Comparison of ENCODE assay signal across 11 mouse cellular contexts in genomic region chr13:4610902-4611301, GRCm38 (mm10). TPM values are rescaled to one million over a fixed set of nuclear protein-coding genes. Genes with fewer than 3 reads are reported as not detected.
DNase-seq lines count a peak whose midpoint lies in the region; ATAC-seq and TF ChIP-seq lines count a peak whose summit lies in the region.
"Had no signal": no experiment of that assay in that cellular context is flagged by ENCODE, and none has a peak within 500 bp of the region (broad histone marks: within the 10 kb centered on the region; RNA-seq: fewer than 3 reads in every experiment).

No protein-coding gene starts in this region.

- no peak overlapping the region for H3K4me3 ChIP-seq in E14TG2a.4 (replicated peaks; ENCODE audit: low read length)
- H3K4me3 ChIP-seq: erythroblast, embryonic 14.5 days; midbrain, embryonic 15.5 days had no signal

- DNase-seq in cerebellum, adult 9-10 months = peak; percentile 35
- DNase-seq in cerebellum, adult 8-10 months = no peak
- DNase-seq in layer of hippocampus, adult 9-10 months (ENCODE audit: low spot score) = peak; percentile 15
- DNase-seq in layer of hippocampus, postnatal 36 days = no peak
- no peak for DNase-seq in urinary bladder, postnatal 14 days (ENCODE audit: low spot score)
- no peak for DNase-seq in gastrocnemius, adult 8-10 months (ENCODE audit: low spot score in 2 of 2)

- H3K36me3 ChIP-seq in E14TG2a.4 (ENCODE audit: insufficient read depth, low read length) = no peaks in the 10 kb centered on the region
- H3K36me3 ChIP-seq: midbrain, embryonic 15.5 days had no signal

- H3K9me3 ChIP-seq in E14TG2a.4 (ENCODE audit: low read length) = no peaks in the 10 kb centered on the region
- H3K9me3 ChIP-seq: midbrain, embryonic 15.5 days had no signal

- ATAC-seq in granulocyte monocyte progenitor cell, adult 5-6 weeks (replicated peaks; ENCODE audit: poor library complexity, severe bottlenecking) = 0 out of 2 replicates have a peak, but pooled peaks have one; percentile 31
- ATAC-seq: midbrain, embryonic 15.5 days had no signal

- H3K4me1 ChIP-seq in E14TG2a.4 (replicated peaks; ENCODE audit: low read depth, low read length) = peaks cover 5% of the 10 kb centered on the region
- H3K4me1 ChIP-seq: midbrain, embryonic 15.5 days had no signal

- TF ChIP-seq CTCF in E14TG2a.4 (conservative IDR thresholded peaks at IDR 0.05; ENCODE audit: low read length) = peak; percentile 9; the same call in 1 of the 2 replicates

- no peaks in the 10 kb centered on the region for H3K27me3 ChIP-seq in E14TG2a.4 (ENCODE audit: insufficient read depth, low read length)
- H3K27me3 ChIP-seq: midbrain, embryonic 15.5 days had no signal

RNA-seq across cellular contexts. Expression of gene Akr1e1, which starts 1.9 kb away (rescaled TPM):
- 10 to 100 TPM; 21.8 to 24.1 TPM for total RNA-seq in layer of hippocampus, postnatal 36 days (2021)
- total RNA-seq in granulocyte monocyte progenitor cell, adult 5-6 weeks (2014; fragmentation: Nextera tagmentation) = 22.8 and 30.5 TPM in 2 replicates
- 11.2 and 17.8 TPM in 2 replicates for total RNA-seq in granulocyte monocyte progenitor cell, adult 5-6 weeks (2017)
- total RNA-seq in gastrocnemius, adult 8-10 months (2022) = 10 to 100 TPM; 12.5 to 17.2 (median 14.0) TPM

RNA-seq across cellular contexts. Expression of gene Akr1c21, which starts 37.0 kb away (rescaled TPM):
- total RNA-seq in layer of hippocampus, postnatal 36 days (2021) = not detected
- total RNA-seq in granulocyte monocyte progenitor cell, adult 5-6 weeks (2014; fragmentation: Nextera tagmentation) = not detected in 2 replicates
- not detected in 2 replicates for total RNA-seq in granulocyte monocyte progenitor cell, adult 5-6 weeks (2017)
- not detected for total RNA-seq in gastrocnemius, adult 8-10 months (2022)
- total RNA-seq: heart, postnatal 10 days had no signal

Comparison
In these comparisons a context has a peak if more than half of its experiments do, and no peak if none do; other contexts are left out.
1. DNase-seq: peak in cerebellum, adult 9-10 months (single experiment) and layer of hippocampus, adult 9-10 months (single experiment); none in cerebellum, adult 8-10 months (single experiment), layer of hippocampus, postnatal 36 days (0 of 2), urinary bladder, postnatal 14 days (single experiment) and gastrocnemius, adult 8-10 months (0 of 2).